Mouse (Mus musculus): ENCODE data around the gene Pah.
A peak's percentile ranks its signal among the peaks of the same experiment; 100 is the strongest.

The Pah gene

DNA sequence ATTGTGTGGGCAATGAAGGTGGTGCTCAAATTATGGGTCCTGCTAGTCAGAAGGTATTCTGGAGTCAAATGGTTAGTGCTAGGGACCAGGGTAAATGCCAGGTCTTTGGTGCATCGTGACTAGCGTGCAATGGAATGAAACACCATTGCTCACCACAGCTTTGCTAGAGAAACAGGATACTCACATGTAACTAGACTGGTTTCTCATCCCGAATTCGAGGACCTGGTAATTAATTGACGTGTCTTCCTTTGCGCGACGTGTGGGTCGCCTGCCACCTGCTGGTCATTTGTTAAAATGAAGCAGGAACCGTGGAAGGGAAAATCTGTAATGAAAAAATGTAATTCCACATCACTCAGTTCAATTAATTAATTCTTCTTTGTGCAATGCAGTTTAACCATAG, 17.6 kb upstream of the Pah start:
- peak; percentile 58 for DNase-seq (ENCODE audit: inconsistent ontology term)

- DNase-seq (ENCODE audit: inconsistent ontology term), result no peak
Measured at GRCm38 (mm10) chr10:87508581-87508980, 13.0 kb upstream of the Pah start.

DNA sequence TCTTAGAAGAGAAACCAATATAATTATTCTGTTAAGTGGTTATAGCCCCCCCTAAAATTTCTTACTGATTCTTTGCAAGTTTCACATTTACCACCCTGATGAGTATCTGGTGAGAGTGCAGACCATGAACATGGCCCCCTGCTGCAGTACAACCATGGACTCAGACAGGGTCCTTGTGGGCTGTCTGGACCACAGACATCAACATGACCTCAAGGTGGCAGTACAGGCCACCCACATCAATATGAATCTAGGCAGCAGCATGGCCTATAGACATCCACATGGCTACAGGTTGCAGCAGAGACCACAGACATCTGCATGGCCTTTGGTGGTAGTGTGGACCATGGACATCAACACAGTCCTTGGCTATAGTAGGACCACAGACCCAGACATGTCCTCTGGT, 8.5 kb upstream of the Pah start:
- no peak for DNase-seq (ENCODE audit: inconsistent ontology term)

DNA sequence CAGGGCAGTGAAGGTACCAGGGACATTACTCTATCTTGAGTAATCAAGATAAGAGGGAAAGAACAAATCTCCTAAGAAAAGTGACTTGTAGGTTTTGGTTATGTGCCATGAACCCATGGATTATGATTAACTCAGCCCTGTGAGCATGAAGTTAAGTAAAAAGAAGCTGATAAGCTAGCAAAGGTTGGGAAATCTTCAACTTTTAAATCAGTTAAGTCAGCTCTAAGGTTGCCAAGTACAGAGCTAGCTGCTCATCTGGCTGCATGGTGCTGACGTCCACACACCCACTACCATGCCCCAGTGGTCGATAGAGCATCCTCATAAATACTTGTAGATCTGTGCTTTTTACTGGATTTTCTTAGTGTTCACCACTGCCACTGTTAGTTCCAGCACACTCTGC, 3.0 kb upstream of the Pah start:
- DNase-seq (ENCODE audit: inconsistent ontology term), result no peak

GRCm38 (mm10) chr10:87520401-87521116, 1.0 kb upstream of the Pah start:
- DNase-seq (ENCODE audit: inconsistent ontology term), result no peak

DNA sequence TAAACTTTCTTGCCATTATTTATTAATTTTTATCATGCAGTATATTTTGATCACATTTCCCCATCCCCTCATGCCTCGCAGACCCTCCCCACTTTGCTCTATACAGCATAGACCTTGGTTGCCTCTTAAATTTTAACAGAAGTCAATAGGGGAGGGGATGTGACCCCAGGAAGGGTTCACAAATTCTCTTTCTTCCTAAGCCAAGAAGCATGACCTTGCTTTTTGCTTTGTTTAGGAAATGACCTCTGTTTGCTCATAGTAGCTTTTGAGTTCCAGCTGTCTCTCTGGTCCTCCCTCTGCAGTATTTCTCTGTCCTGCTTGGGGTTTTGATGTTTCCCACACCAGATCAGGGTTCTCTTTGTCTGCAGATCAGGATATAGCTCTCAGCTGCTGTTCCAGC, 12.6 kb downstream of the Pah start:
- no peak for DNase-seq (ENCODE audit: inconsistent ontology term)

GRCm38 (mm10) chr10:87545759-87546158, 24.2 kb downstream of the Pah start:
- no peak for DNase-seq (ENCODE audit: inconsistent ontology term)

DNA sequence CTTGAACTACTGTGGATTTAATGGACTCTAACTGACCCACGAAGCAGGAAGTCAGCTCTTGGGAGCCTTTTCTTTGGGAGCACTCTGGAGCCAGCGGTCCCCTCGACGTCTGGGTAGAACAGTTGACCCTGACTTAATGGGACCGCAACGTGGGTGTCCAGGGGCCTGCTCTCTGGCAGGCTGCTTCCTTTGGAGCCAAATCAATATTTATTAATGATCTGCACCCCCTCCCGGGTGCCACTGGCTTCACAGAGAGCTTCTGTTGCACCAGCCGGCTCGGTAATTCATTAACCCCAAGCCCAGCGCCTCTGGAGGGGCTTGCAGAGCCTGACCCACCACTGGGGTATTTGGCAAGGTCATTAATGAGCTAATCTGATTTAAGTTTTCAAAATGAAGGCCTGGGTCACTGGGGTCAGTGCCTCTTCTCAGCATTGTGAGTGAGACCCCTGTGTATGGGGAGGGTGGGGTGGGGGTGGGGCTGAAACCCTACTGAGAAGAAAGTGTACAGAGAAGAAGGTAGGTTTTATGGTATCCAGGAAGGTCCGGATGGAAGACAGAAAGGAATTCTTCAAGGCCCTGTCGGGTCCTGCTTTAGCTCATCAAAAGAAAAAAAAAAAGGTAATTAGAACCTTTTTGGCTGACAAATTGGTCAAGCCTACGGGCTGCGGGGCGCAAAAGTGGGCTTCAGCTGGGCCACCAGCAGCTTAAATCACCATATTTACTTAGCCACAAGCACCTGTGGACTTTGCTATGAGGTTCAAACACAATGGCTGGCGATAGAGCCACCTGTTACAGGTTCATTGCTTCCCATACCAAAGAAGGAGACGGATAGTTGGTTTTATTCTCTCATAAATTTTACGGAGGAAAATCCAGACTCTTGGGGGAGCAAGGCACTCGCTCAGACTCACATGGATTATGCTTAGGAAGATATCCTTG, 25.0 kb downstream of the Pah start:
- DNase-seq (ENCODE audit: inconsistent ontology term), result no peak

DNA sequence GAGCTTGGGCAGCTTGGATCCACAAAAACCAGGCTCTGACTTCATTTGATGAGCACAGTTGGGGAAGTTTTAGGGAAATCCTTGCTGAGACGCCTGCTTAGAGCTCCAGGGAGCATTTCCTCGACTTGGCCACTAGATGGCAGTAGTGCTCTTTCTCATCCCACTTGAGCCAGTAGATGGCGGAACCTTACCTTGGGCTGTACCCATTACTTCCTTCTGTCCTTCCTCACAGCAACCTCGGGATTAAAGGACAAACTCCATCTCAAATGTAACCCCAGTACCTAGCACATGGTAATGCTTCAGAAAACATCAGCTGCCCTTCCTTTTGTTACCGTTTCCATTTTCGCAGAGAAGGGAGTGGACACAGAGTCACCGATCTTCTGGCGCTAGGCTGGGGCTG, 31.1 kb downstream of the Pah start:
- DNase-seq (ENCODE audit: inconsistent ontology term), result peak; percentile 49

DNA sequence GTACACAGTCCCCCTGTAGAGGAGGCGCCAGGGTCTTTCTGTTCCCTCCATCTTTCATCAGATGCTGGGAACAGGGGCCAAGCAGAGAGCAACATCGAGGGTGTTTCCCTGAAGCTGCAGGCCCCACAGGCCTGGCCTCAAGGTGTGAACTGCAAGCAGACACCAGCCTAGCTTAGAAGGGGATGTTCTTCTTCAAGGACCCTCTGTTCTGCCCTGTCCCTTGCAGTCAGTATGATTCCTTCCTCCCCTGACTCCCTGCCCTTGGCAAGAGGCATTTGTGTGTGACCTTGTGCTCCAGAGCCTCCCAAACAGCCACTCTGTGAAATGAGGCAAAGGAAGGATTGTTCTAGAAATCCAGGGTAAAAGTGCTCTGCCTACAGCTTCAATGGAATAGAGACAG, 34.8 kb downstream of the Pah start:
- no peak for DNase-seq (ENCODE audit: inconsistent ontology term)

GRCm38 (mm10) chr10:87563818-87564217, 42.2 kb downstream of the Pah start:
- DNase-seq (ENCODE audit: inconsistent ontology term), result peak; percentile 31

- DNase-seq (ENCODE audit: inconsistent ontology term), result no peak
Measured at GRCm38 (mm10) chr10:87565712-87566111, 44.1 kb downstream of the Pah start.

- no peak for DNase-seq (ENCODE audit: inconsistent ontology term)
Measured at GRCm38 (mm10) chr10:87572500-87572899, 50.9 kb downstream of the Pah start.

DNA sequence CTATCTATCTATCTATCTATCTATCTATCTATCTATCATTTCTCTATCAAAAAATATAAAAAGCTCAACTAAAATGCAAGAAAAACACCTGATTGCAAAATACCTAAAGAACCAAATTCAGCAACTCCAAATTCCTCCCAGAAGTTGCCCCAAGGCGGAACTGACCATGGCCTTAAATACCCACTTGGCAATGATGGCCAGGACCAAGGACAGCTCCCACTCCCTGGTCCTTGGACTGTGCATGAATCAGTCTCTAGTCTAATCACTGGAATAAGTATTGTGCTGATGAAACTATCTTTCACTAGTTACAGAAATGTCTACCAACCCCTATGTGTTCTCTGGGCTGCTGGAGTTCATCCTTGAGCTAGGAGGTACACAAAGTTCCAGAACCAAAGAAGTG, 65.1 kb downstream of the Pah start:
- DNase-seq (ENCODE audit: inconsistent ontology term), result peak; percentile 41

DNA sequence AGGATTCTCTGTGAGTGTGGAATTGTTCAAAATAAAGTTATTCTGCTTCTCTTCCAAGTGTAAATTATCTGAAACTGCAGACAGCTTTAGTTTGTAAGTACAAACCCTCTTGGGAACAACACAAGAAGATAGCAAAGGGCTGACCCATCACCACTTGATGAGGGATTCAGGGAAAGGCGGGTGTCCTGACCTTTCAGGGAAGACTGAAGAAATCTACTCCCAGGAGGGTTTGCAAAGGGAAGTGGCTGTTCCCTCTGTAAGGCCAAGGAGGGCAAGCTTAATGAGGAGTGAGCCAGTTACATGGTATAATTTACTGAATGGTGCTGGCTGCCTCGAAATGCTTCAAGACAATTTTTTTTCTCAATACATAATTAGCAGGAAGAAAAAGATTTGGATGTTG, 72.3 kb downstream of the Pah start:
- no peak for DNase-seq (ENCODE audit: inconsistent ontology term)

DNA sequence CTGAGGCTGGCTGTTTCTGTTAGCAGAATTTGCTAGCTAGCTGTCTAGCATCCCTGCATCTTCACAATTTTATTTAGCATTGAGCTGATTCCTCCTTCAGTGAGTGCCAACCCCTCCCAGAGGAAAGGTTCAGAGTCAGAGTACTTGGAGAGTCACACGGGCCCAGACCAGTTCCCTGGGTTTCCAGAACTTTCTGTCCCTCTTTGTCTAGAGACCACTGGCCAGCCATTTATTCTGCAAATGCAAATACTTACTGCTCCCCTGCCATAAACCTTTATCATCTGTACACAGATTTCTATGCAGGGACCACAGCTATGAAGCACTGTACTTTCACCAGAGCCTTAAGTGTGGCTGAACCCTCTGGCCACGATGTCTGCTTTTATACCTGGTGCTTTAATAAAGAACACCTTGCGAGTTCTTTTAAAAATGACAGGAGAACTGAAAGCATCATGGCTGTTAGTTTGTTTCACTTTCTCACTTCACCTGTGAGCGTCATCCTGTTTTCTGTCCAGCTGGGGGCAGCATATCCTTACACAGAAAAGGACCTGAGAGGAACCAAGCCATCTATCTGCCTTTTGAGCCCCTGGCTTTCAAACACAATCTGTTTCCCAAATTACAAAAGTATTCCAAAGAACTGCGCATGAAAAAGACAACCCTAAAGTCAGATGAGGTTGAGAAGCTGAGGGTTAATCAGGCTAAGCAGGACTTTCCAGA, 74.9 kb downstream of the Pah start:
- peak; percentile 17 for DNase-seq (ENCODE audit: inconsistent ontology term)

DNA sequence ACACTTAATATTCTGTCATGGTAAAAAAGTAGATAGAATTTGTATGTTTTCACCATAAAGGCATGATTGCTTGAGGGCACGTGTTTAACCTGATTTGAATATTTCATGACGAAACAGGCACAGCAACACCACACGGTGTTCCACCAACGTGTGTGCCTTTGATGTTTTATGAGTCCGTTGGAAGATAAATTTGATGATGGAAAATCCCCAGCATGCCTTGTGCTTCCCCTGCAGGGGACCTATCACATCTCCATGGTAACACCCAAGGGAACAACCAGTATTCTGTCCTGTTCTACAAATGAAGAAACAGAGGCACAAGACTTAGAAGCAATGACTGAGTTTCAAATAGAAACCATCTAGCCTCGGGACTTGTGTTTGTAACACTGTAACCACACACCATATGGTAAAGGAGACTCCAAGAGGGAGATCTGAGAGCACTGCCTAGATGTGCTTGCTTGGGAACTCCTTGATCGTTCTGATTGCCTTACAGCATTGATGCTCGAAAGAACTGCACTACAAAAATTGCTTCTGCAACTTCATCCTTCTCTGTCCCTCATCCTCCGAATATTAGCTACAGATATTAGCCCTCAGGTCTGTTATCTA, 75.6 kb downstream of the Pah start:
- no peak for DNase-seq (ENCODE audit: inconsistent ontology term)

DNA sequence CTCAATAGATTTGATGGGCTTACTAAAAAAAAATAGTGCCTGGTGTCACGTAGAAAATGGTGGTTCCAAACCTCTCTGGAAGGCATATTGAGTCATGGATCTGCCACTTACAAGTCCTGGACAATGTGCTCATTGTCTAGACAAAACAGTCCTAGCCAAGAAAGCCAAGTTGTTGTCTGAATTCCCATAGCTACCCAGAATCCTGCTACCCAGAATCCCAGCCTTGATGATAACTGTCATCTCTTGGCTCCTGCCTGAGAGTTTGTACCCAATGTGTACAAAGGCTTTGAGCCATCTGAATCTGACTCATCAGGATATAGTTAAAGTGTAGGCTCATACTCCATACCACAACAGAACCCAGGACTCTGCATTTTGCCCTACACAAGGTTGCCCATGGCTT, 80.6 kb downstream of the Pah start:
- DNase-seq (ENCODE audit: inconsistent ontology term), result peak; percentile 76

DNA sequence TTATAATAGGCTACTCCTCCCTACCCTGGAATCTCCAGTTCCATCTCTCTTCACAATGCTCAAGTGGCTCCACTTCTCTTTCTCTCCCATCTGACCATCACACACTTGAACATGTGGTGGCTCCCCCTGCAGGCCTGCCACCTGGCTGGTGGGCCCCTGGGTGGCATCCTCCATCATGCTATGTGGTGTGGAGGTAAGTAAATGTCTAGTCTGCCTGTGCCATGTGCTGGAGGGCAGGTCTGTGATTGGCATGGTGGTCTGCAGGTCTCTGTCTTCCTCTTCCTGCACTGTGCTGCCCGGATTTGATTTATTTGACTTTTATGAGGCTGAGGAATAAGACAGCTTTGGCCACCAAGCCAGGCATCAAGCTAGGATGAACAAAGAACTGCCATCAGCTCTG, 103.6 kb downstream of the Pah start:
- DNase-seq (ENCODE audit: inconsistent ontology term), result no peak
